Mouse (Mus musculus) bone marrow, adult 2 months (tissue): Measurements from ENCODE around the gene Ankrd39.

Experiments used
- CTCF ChIP-seq: fragments of 200-500 bp; IDR thresholded peaks from 2 replicates; pipeline ENCODE4 v1.5.1; 2011; ENCODE audit warnings: low read length, control low read depth; ENCODE audit not compliant: control insufficient read depth, insufficient read depth
- POLR2A ChIP-seq: fragments of 200-500 bp; IDR thresholded peaks from 2 replicates; pipeline ENCODE4 v1.6.1; 2011; ENCODE audit warnings: low read depth, mild to moderate bottlenecking, control low read depth, low read length, borderline replicate concordance; ENCODE audit not compliant: control insufficient read depth

DNA sequence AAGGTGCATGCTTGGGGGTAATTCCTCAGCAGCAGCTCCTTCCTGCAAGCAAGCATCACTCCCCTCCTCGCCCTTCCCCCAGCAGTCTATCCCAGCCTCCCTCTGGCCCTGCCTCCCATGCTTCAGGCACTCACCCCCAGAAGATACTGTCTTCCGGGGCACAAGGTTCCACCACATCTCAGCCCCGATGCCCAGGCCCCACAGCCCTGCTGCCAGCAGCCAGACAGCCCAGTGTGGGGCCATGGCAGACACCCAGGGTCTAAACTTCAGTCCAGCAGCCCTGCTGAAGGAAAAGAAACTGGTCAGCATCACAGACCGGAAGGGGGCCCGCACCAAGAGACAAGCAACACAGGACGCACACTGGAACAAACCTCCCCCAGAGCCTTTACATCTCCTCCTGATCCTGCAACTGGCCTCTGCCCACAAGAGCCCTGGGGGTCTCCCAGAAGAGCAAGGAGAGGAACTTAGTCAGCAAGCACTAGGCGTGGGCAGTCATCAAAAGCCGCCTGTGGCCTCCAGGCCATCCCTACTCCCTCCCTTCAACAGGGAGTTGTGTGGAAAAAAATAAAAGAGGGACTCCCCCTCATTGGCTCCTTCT lies 8.7 kb upstream of the Ankrd39 start:
- no peak for TF ChIP-seq POLR2A
- no peak for TF ChIP-seq CTCF
